Mouse (Mus musculus) stomach, postnatal 0 days (tissue): ENCODE results near the gene Trrap.

Experiments
- CTCF ChIP-seq: IDR thresholded peaks from 2 replicates; pipeline ENCODE4 v1.5.1; 2016; ENCODE audit warnings: antibody characterized with exemption, low read depth, mild to moderate bottlenecking, moderate library complexity
- EP300 ChIP-seq: optimal IDR thresholded peaks from 2 replicates; pipeline ENCODE3; 2016; ENCODE audit warnings: antibody characterized with exemption

DNA sequence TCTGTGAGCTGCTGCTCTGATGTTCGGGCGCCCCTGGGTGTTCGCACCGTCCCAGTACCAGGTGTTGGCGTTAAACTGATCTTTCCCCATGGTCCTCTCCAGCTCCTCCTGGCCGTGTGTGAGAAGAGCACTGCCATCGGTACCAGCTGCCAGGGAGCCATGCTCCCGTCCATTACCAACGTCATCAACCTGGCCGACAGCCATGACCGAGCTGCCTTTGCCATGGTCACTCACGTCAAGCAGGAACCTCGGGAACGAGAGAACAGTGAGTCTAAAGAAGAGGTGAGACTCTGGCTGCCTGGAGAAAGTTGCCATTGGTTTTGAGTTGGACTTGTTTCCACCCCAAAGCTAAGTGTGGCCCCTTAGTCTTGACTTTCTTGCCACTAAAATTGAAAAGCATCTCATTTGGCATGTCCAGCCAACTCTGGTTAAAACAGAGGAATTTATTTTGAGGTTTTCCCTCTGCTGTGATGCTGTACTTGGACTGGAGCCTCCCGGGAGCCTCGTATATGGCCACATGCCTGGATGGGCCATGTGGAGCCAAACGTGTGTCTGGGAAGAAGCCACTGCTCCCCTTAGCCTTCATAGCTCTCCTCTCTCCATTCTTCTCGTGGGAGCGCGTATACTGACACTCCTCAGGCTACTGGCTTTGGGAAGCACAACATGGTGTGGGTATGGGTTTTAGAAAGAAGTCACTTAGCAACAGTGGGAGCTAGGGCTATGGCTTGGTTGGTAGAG is 61.0 kb downstream of the Trrap start:
- TF ChIP-seq CTCF = no peak
- no peak for TF ChIP-seq EP300
